Mouse (Mus musculus) G1E-ER4 (cell line): Measurements from ENCODE around the gene Micall1. TPM values are rescaled to one million over a fixed set of nuclear protein-coding genes. Genes with fewer than 3 reads are reported as not detected.

ENCODE experiments used
- GATA1 ChIP-seq: IDR thresholded peaks from one replicate; pipeline ENCODE4 v1.8.0; 2012; ENCODE audit warnings: low read length, inconsistent platforms
- polyA plus RNA-seq: library from polyadenylated mRNA; stranded (reverse); fragments of >175 nt; gene quantifications from 2 replicates; pipeline ENCODE4 v1.2.3, GENCODE M21; 2012

Gene Micall1
- polyA plus RNA-seq, 1 experiment = 25.7 TPM

- no peak for TF ChIP-seq GATA1
Measured at GRCm38 (mm10) chr15:79111774-79112173, 3.1 kb downstream of the Micall1 start.

GRCm38 (mm10) chr15:79115276-79115675, 6.6 kb downstream of the Micall1 start:
- no peak for TF ChIP-seq GATA1

- no peak for TF ChIP-seq GATA1
Measured at GRCm38 (mm10) chr15:79119491-79119890, 10.8 kb downstream of the Micall1 start.

GRCm38 (mm10) chr15:79122119-79122518, 13.4 kb downstream of the Micall1 start:
- TF ChIP-seq GATA1 = no peak

- TF ChIP-seq GATA1 = no peak
Measured at GRCm38 (mm10) chr15:79122546-79122945, 13.8 kb downstream of the Micall1 start.

- no peak for TF ChIP-seq GATA1
Measured at GRCm38 (mm10) chr15:79123751-79124150, 15.1 kb downstream of the Micall1 start.

- TF ChIP-seq GATA1 = no peak
Measured at GRCm38 (mm10) chr15:79124331-79124875, 15.7 kb downstream of the Micall1 start.

GRCm38 (mm10) chr15:79126217-79126932, 17.7 kb downstream of the Micall1 start:
- TF ChIP-seq GATA1 = no peak

GRCm38 (mm10) chr15:79127101-79127500, 18.4 kb downstream of the Micall1 start:
- TF ChIP-seq GATA1 = no peak

- no peak for TF ChIP-seq GATA1
Measured at GRCm38 (mm10) chr15:79128208-79128607, 19.5 kb downstream of the Micall1 start.

GRCm38 (mm10) chr15:79129311-79129710, 20.6 kb downstream of the Micall1 start:
- no peak for TF ChIP-seq GATA1

- TF ChIP-seq GATA1 = no peak
Measured at GRCm38 (mm10) chr15:79130782-79131181, 22.1 kb downstream of the Micall1 start.

GRCm38 (mm10) chr15:79131442-79131841, 22.7 kb downstream of the Micall1 start:
- TF ChIP-seq GATA1 = no peak

- TF ChIP-seq GATA1 = no peak
Measured at GRCm38 (mm10) chr15:79133191-79133661, 24.5 kb downstream of the Micall1 start.

GRCm38 (mm10) chr15:79134496-79135270, 26.0 kb downstream of the Micall1 start:
- TF ChIP-seq GATA1 = no peak

GRCm38 (mm10) chr15:79135332-79135731, 26.6 kb downstream of the Micall1 start:
- TF ChIP-seq GATA1 = no peak
